Mouse (Mus musculus) erythroblast, embryonic 14.5 days (primary cell): Measurements from ENCODE around the gene Mrpl21.

Source experiments
- GATA1 ChIP-seq: IDR thresholded peaks from 2 replicates; pipeline ENCODE4 v1.6.1; 2012; ENCODE audit warnings: low read length, inconsistent platforms, mixed read lengths
- TAL1 ChIP-seq: IDR thresholded peaks from 3 replicates; pipeline ENCODE4 v1.6.1; 2012; ENCODE audit warnings: low read length, inconsistent platforms, mixed read lengths

DNA sequence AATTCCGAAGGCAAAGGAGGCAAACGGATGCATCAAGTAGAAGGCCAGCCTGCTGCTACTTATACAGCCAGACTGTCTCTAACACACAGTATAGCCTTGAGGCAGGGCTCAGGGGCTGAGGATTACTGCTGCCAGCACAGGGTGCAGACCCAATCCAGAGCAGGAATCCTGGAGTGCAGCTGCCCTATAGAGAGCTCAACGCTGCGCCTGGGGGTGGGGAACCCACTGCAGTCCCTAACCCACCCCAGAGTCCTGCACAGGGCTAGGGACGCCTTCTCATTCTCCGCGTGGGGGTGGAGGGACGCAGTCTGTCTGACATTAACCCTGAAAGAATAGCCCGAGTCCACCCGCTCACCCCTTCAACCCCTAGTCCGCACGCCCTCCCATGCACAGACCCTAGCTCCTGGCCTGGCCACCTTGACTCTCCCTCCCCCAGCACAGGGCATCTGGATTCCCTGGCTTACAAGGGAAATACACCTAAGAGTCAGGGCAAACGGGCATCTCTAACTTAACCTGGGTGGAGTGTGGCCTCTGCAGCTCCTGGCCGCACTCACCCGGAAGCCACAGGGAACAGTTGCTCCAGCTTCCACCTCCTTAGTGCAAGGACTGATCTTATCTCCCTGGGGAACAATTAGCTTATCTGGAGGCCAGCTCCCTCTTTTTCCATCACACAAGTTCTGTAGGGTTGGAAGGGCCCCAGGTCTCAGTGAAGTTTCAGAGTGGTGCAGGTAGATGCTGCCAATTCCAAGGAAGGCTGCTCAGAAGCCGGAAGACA lies 24.7 kb downstream of the Mrpl21 start:
- no peak for TF ChIP-seq GATA1
- no peak for TF ChIP-seq TAL1
